Mouse (Mus musculus): ENCODE results near the gene Col25a1.

DNA sequence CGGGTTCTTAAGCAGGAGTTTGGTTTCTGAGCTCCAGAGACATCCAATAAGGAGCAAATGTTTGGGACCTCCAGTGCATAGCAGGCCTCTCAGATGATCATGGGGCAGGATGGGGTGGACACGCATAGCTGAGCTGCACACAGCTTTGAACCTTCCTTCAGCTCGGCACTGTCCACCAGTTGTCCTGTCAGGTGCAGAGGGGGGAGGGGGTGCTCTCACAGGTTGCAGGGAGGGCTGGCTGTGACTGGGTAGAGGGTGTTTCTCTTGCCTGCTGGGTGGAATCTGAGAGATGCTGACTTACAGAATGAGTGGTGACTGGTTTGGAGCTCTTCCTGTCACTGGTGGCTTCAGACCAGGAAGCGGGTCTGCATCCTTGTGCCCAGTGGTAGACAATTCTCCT, 157.5 kb downstream of the Col25a1 start:
- TF ChIP-seq POLR2A (IDR thresholded peaks at IDR 0.05; ENCODE audit: low read depth, low read length) (no peak), CTCF (conservative IDR thresholded peaks at IDR 0.05; ENCODE audit: insufficient read depth, insufficient read length, low read depth, low read length) (no peak)
